Mouse (Mus musculus) midbrain, embryonic 15.5 days (tissue): Measurements from ENCODE around the gene Dlg2. TPM values are rescaled to one million over a fixed set of nuclear protein-coding genes. Genes with fewer than 3 reads are reported as not detected.
A peak's percentile ranks its signal among the peaks of the same experiment; 100 is the strongest.

Source experiments
- ATAC-seq: fragments of 200-750 bp; cut with Nextera tagmentation; replicated peaks from 2 replicates; pipeline ENCODE4 v1.8.0; 2017; ENCODE audit warnings: moderate TSS enrichment
- H3K27ac ChIP-seq: fragments of 300-500 bp; sonication (generic); 2 replicates; pipeline ENCODE4 v1.5.1; 2015; ENCODE audit warnings: mild to moderate bottlenecking, inconsistent platforms
- H3K27me3 ChIP-seq: fragments of 300-500 bp; sonication (generic); replicated peaks from 2 replicates; pipeline ENCODE4 v1.6.1; 2015; ENCODE audit warnings: inconsistent platforms
- H3K36me3 ChIP-seq: fragments of 300-500 bp; sonication (generic); replicated peaks from 2 replicates; pipeline ENCODE4 v1.6.1; 2015; ENCODE audit warnings: inconsistent platforms
- H3K4me1 ChIP-seq: fragments of 300-500 bp; sonication (generic); 2 replicates; pipeline ENCODE4 v1.6.1; 2015; ENCODE audit warnings: inconsistent platforms
- H3K4me2 ChIP-seq: fragments of 300-500 bp; sonication (generic); 2 replicates; pipeline ENCODE4 v1.6.1; 2015; ENCODE audit warnings: inconsistent platforms, mild to moderate bottlenecking, moderate library complexity
- H3K4me3 ChIP-seq: fragments of 300-500 bp; sonication (generic); 2 replicates; pipeline ENCODE4 v1.5.1; 2015; ENCODE audit warnings: mild to moderate bottlenecking, inconsistent platforms
- H3K9ac ChIP-seq: fragments of 300-500 bp; sonication (generic); 2 replicates; pipeline ENCODE4 v1.6.1; 2015; ENCODE audit warnings: mild to moderate bottlenecking, inconsistent platforms
- H3K9me3 ChIP-seq: fragments of 300-500 bp; sonication (generic); 2 replicates; pipeline ENCODE4 v1.6.1; 2016; ENCODE audit warnings: inconsistent platforms
- WGBS: fragments of 180-500 bp; shearing (Covaris S2); methylation state at CpG from one replicate; pipeline ENCODE4 v1.1.7; 2015; ENCODE audit warnings: mixed read lengths; 5-methylcytosine and 5-hydroxymethylcytosine counted together
- polyA plus RNA-seq: library from polyadenylated mRNA; unstranded; fragments of >200 nt; fragmentation: Nextera tagmentation; extraction: Ambion mirVana; gene quantifications from 2 replicates; pipeline ENCODE4 v1.2.1, GENCODE M21; 2015

Gene Dlg2
- polyA plus RNA-seq, 1 experiment from 2014 or later = 28.8 TPM

DNA sequence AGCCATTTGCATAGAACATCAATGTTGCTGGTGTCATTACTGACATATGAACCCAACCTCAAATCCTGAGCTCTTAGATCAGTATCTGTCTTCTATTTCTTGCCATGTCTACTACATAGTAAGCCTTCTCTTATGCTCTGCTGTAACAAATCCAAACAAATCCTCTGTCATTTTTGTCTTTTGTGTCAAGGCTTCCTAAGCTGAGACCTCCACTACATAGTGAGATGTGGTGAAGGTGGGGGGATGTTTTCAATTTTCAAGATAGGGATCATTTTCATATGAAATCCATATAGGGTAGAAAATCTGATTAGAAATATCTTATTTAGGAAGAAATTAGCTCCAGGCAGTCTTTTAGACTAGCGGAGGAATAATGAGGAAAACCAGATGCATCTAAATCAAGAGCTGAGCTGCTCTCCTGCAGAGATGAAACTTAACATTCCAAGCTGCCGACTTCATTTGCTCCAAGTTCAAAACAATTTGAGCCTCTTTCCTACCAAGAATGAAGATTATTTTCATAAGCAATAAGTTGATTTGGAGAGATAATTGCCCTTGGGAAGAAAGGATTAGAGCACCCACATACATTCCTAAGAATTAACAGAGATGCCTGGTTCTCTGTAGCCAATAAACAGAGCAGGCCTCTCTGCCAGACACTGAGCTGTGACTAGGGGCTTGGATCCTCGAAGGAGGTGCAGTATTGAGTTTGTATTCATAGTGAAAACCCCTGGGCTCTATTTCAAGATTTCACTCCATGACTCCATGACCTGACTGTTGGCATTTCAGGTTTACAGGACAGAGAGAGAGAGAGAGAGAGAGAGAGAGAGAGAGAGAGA, 2009.6 kb downstream of the Dlg2 start:
- 45% methylated on average over 3 of the region's 3 CpGs for WGBS
- H3K36me3 ChIP-seq = no peaks in the 10 kb centered on the region
- no peaks in the 10 kb centered on the region for H3K9me3 ChIP-seq
- H3K9ac ChIP-seq = no peak overlapping the region
- ATAC-seq = no peak
- no peaks in the 10 kb centered on the region for H3K4me1 ChIP-seq
- no peaks in the 10 kb centered on the region for H3K27me3 ChIP-seq
- H3K27ac ChIP-seq = 0 out of 2 replicates have a peak overlapping the region, but pooled peaks have one; percentile 17
- no peak overlapping the region for H3K4me2 ChIP-seq
- no peak overlapping the region for H3K4me3 ChIP-seq

DNA sequence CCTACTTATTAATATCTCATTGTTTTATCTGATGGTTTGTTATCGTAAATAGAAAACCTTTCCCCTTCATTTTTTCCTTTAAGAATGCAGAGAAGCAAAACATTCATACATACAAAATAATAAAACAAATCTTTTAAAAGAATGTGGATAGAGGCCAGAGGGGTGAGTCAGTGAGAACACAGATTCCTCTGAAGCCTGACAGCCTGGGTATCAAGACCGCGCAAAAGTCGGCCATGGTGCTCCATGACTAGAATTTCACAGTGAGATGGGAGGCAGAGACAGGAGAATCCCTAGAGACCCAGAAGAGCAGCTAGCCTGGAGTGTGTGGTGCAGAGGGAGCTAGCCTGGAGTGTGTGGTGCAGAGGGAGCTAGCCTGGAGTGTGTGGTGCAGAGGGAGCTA, 2010.4 kb downstream of the Dlg2 start:
- Histone ChIP-seq H3K27ac (no peak overlapping the region), H3K4me3 (no peak overlapping the region), H3K36me3 (no peaks in the 10 kb centered on the region), H3K9me3 (no peaks in the 10 kb centered on the region), H3K27me3 (no peaks in the 10 kb centered on the region), H3K4me2 (no peak overlapping the region), H3K9ac (no peak overlapping the region), H3K4me1 (no peaks in the 10 kb centered on the region)
- no peak for ATAC-seq
- 94% methylated on average over 4 of the region's 4 CpGs for WGBS

DNA sequence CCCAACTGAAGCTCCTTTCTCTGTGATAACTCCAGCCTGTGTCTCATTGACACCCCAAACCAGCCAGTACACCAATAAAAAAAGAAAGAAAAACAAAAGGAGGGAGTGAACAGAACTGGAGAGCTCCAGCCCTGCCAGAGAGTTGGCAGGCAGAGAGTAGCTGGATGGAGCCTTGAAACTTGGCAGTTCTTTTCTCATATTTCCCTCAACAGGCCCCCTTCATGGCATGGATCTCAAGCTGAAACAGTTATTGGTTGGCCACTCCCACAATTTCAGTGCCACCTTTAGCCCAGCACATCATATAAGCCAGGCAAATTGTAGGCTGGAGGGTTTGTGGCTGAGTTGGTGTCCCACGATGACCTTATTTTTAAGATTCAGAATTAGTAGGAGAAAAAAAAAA, 2015.8 kb downstream of the Dlg2 start:
- H3K4me2 ChIP-seq = no peak overlapping the region
- H3K36me3 ChIP-seq = no peaks in the 10 kb centered on the region
- 90% methylated on average over 1 of the region's 1 CpGs for WGBS
- no peak for ATAC-seq
- no peak overlapping the region for H3K9ac ChIP-seq
- H3K9me3 ChIP-seq = no peaks in the 10 kb centered on the region
- H3K27me3 ChIP-seq = no peaks in the 10 kb centered on the region
- no peak overlapping the region for H3K4me3 ChIP-seq
- no peak overlapping the region for H3K27ac ChIP-seq
- H3K4me1 ChIP-seq = no peaks in the 10 kb centered on the region

DNA sequence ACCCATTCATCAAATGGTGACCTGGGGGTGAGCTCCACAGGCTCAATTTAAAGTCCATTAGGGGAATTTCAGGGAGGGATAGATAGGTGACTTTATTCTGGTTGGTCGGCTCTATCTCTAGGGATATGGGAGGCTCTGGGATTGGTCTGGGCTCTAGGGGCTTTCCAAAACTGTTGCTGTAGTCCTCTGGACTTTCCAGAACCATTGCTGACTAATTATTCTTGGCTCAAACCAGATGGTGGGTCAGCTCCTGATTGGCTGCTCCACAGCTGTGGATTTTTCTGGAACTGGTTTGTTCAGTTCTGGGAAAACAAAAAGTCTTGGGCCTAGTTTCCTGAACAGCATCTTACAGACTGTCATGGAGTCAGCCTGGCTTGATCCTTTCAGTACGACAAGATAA, 2017.0 kb downstream of the Dlg2 start:
- H3K4me2 ChIP-seq = no peak overlapping the region
- WGBS = 93% methylated on average over 2 of the region's 2 CpGs
- no peak overlapping the region for H3K4me3 ChIP-seq
- no peak overlapping the region for H3K9ac ChIP-seq
- H3K4me1 ChIP-seq = no peaks in the 10 kb centered on the region
- H3K27ac ChIP-seq = no peak overlapping the region
- H3K27me3 ChIP-seq = no peaks in the 10 kb centered on the region
- H3K9me3 ChIP-seq = no peaks in the 10 kb centered on the region
- H3K36me3 ChIP-seq = no peaks in the 10 kb centered on the region
- no peak for ATAC-seq

Other genes starting within 250 kb of the Dlg2 start
- not detected in 2 replicates for gene Ccdc83, start 210.9 kb upstream of the Dlg2 start, polyA plus RNA-seq
- 5.0 and 7.2 TPM in 2 replicates for gene Sytl2, start 174.4 kb upstream of the Dlg2 start, polyA plus RNA-seq
- 1.9 TPM in 2 replicates for gene Ccdc89, start 50.1 kb upstream of the Dlg2 start, polyA plus RNA-seq
- gene Crebzf, start 33.9 kb upstream of the Dlg2 start, polyA plus RNA-seq = 29.2 and 29.9 TPM in 2 replicates
- 117 and 125 TPM in 2 replicates for gene Tmem126a, start 19.4 kb upstream of the Dlg2 start, polyA plus RNA-seq
- 46.1 and 49.5 TPM in 2 replicates for gene Tmem126b, start 671 bp upstream of the Dlg2 start, polyA plus RNA-seq